Mouse (Mus musculus) 3134 (cell line): ENCODE measurements at regions not wholly inside any gene's neighbourhood (a gene's known extent, or its start where the extent isn't known, plus 50 kb on each side); places are given as distances from the start of the nearest gene placed in this dataset.
"Not testable (repeated sequence)": the region's sequence is repeated elsewhere in the genome, so short reads cannot be mapped to it uniquely, and the experiment has no call there.

Experiments
- DNase-seq: peaks from one replicate; pipeline ENCODE4 v3.0.0-alpha.2; 2011; ENCODE audit warnings: low spot score; ENCODE audit not compliant: insufficient read length; ENCODE audit errors: extremely low read depth

DNA sequence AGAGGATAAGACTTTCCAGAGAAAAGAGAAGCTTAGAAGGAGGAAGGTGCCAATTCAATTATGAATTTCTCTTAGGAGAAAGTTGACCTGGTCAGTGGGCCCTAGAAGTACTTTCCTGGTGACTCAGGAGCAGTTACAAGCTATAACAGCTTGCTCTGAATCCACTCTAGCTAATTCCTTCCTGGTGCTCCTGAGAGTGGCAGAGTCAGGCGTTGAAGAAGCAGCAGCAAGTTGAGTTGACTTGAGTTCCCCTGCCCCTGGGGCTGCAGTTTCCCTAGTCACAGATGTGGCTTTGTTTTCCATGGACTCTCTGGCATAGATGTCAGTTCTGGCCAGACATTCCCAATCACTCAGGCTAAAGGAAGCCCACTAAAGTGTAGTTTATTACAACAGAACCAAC is 85.9 kb downstream of the Osr1 start:
- no peak for DNase-seq

DNA sequence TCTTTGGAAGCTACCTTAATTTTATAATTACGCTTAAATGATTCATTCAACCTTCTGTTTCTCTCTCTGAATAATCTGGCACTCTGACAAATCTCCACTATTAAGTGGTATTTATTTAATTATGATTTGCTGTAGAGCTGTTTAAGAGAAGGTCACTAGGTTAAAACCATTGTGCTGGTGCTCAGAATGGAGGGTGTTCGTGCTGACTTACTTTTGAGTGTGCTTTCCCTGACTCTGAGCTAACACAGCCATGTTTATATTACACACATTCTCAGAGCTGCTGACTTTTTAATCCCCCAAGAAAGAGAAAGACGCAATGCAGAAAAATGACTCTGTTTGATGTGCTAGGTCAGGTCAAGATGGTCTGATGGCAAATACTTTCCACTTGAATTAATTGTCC is 86.4 kb downstream of the Osr1 start:
- DNase-seq: no peak

DNA sequence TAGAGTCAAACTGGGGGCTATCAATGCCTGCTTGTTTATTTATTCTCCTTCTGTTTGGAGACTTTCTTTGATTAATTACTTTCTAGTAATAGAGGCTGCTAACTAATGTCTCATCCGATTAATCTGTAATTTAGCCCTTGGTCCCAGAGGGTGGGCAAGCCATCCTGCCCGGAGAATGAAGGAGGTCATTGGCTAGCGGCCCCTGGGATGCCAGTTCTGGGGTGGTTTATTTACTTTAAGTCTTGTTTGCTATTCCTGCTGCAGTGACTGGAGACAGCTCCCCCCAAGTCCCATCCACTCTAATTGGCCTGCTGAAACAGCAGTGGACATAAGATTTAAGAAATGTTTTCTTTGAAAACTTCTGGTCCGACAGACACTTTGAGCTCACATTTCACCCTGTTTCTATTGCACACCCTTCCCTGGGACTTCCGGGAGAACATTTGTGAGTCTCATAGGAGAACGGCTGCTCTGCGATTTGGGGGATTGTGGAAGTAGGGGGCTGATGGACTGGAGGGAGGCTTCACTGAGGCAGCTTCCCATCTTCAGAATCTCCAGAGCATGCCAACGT is 87.4 kb downstream of the Osr1 start:
- no peak for DNase-seq

DNA sequence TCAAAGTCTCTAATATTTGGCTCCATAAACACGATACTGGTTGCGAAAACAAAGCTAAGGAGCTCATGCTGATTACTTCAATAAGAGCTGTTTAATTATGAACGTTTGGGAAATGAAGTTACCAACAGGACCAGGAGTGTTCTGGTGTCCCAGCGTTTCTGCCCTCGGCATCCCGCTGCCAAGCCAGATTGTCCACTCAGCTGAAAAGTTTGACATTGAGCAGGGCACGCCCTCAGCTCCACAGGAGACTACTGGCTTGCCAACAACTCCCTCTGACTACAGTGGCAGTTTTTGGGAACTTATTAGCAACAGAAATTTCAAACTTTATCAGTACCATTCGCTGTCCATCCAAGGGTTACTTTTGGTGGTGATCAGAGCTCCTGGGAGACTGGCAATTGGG is 87.9 kb downstream of the Osr1 start:
- DNase-seq: no peak

DNA sequence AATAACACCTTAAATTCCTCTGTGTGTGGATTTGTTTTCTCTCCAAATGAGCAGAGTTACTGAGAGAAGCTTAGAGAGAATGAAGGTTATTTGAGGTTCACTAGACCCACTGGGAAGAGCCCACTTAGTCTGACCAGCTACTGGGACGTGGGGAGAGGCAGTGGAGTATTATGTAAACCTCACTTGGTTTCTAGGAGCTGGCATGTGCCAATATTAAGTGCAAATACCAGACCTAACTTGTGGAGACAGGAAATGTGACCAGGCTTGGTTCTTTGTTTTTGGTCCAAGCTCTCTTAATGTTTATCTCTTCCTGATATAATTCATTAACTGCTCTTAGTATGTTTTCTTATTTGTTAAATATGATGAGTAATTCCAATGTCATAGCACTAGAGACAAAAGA is 90.4 kb downstream of the Osr1 start:
- no peak for DNase-seq

DNA sequence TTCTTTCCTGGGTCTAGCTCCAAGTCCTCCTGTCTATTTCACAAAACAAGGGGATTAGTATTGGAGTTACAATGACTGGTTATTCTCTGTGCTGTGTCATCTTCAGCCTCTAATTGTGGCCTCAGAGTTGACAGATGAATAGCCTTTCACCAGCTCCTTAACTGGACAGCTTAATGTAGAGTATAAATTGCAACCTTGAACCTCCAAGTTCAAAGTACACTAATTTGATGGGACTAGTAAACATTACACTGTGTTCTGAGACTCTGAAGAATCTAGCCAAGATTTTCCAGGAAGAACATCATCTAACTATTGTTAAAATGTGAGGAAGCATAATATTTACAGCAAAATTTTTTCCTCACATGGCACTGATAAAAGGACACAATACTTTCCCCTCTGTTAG is 118.9 kb downstream of the Osr1 start:
- no peak for DNase-seq

DNA sequence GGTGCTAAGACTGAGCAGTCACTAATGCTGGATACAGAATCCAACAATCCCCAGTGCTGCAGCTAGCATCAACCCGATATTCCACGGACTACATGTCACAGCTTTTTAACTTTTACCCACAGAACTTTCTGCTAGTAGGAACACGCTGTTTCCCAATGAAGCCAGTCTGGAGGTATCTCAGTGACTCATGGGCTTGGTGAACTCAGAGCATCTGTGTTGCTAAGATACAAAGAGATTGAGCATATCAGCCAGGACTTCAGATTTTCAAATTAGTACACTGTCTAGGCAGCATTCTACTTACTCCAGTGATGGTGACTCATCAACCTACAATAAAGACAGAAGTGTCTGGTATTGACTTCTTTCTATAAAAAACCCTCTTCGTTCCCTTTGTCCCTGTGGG is 119.6 kb downstream of the Osr1 start:
- DNase-seq: peak; percentile 14

DNA sequence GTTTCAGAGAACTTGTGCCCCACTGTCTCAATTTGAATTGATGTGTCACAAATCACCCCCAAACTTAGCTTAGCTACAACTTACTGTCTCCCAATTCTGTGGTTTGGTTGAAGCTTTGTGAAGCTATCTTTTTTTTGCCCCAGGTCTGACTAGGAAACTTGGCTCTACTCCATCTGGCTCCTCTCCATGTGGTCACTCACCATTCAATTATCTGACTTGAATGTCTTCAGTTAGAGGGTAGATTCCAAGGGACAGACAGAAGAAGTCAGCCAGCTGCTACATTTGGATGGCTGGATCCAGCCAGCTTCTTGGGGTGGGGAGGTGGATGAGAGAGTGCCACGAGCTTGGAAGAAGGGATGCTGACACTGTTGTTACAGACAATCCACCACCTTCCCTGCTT is 163.0 kb downstream of the Osr1 start:
- DNase-seq: peak; percentile 21

DNA sequence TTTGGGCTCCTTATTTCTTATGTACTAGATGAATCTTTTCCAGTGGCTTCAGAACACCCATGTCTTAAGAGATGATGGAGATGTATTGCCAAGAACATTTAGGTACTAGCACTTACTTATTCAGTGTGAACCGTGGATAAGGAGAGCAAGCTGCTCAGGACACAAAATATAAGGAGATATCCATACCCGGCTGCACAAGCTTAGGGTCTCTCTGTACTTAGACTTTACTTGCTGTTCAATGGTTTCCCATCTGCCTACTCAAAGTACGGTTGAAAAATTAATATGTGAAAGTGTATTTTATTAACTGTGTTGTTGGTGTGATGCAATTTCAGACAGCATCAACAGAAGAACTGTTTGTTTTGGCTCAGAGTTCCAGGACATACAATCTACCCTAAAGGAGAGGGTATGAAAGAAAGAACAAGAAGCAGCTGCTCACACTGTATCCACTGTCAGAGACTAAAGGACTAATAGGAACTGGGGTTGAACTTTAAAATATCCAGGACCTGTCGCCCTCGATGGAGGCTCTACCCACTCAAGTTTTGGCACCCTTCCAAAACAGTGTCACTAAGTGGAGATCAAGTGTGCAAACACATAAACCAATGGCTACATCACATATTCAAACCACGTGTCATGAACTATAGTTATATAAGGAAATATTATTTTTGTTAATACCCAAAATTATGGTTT is 174.9 kb downstream of the Osr1 start:
- no peak for DNase-seq

DNA sequence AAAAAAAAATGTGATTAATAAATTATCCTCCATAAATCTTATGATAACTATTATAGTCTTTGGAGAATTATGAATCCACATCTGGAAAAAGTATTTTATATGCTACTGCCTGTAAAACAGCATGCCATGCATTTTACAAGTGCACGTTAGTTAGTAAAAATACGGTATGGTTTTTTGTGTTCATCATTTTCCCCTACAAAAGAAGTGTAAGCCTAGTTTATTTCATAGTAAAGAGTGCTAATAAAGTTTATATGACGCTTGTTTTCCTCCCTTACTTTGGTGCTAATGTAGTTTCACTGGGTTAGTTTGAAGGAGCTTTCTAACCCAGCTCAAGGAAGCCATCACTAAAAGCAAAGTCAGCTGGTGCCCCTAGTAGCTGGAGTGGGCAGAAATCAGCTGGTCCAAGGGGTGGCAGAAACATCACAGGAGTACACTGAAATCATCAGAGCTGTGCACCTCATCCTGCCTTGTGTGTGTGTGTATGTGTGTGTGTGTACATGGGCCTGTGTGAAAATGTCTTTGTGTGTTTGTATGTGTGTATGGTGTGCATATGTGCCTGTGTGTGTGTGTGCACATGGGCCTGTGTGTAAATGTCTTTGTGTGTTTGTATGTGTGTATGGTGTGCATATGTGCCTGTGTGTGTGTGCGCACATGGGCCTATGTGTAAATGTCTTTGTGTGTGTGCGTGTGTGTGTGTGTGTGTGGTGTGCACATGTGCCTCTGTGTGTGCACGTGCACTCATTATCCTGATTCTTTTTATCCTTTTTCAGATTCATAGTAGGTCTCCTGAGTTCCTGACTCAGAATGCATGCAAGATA is 181.6 kb downstream of the Osr1 start:
- no peak for DNase-seq

DNA sequence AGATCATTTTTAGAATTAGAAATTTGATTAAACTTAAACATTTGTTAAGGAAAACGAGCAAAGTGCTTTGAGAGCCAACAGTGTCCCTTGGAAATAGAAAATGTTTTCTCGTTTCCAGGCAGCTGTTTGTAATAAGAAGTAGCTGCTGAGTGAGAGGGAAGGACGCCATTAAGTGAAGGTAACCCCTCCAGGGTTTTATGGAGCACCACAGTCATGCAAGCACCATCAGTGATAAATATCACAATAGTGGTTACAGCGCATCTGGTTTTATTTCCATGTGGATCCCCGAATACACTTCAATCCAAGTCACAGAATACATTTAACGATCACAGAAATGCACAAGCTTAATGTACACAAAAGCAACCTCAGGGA is 182.1 kb downstream of the Osr1 start:
- no peak for DNase-seq

DNA sequence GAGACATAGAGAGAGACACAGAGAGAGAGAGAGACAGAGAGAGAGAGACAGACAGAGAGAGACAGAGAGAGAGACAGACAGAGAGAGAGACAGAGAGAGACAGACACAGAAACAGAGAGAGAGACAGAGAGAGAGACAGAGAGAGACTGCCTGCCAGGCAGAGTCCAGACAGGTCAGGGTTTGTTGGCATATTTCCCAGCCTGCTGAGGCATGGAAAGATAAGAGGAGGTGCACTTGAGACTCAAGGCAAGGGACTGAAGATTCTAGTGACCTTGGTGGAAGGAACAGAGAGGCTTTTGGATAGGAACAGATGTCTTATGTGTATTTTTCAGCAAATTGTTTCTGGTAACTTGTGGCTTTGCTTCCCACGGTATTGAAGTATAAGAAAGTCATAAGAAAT is 186.5 kb downstream of the Osr1 start:
- no peak for DNase-seq

DNA sequence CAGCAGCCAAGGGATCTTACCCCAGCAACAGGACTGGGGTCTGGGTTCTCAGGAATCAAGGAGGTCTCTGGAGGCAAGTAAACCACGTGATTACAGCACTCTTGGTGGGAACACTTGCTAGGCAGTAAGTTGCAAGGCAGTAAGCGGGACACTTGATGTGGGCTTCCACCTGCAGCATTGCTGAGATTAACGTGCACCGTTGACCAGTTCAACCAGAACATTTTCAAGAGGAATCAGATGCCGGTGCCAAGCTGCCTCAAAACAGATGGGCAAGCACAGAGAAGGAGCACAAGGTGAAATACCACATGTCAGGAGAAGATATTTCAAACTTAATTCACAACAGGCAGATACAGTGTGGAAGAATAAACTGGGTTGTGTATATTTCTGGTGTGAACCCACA is 190.9 kb downstream of the Osr1 start:
- DNase-seq: no peak

DNA sequence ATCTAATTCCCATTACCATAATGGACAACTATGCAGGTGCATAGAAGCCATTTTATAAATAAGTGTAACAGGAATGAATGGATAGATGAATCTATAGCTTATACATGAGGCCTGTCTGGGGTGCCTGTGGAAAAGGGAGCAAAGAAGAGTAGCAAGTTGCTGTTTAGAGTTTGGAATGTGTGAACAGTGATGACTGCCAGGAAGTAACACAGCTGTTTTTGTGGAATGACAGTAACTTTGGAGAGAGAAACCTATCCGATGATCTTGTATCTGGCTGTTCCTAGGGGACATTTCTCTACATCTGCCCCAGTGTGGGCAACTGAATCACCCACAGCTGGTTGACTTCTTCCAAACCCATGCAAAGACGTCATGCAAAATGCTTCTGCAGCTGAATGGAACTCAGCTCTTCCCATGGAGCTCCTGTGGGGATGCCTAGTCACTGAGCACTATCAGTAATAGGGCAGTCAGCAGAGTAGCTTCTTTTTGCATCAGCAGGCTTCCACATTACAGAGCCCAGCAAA is 192.4 kb downstream of the Osr1 start:
- not testable (repeated sequence) for DNase-seq

DNA sequence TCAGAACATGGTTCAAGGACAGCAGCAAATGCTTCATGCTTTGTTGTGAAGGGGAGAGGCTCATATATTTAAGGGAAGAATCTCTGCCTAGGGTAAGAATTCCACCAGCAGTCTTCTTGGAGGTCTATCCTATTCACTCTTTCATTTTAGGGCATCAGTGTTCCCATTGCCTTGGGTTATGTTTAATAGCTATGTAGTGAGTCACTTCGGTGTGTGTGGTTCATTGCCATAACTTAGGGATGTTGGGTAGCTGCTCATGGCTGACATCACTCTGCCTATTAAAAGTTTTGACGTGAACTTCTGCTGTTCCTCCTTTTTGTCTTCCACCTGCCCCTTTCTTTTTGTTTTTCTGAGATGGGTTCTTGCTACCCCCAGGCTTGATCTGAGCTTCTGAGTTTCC is 192.9 kb downstream of the Osr1 start:
- DNase-seq: peak; percentile 48

DNA sequence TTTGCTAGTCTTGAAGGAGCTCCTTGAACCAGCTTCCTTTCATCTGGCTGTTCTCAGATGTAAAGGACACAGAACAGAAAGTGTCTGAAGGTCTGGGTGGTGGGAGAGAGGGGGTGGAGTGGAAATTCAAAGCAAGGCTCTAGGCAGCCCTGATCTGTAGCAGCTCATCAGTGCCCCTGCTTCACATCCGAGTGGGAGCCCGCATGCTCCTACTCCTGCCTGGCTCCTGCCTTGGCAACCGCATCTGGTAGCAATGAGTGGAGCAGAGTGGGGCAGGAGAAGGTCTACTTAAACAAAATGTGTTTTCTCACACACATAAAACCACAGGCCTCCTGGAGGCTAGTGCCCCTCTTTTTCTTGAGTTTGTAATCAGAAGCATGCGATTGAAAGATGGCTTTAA is 201.0 kb downstream of the Osr1 start:
- DNase-seq: no peak

DNA sequence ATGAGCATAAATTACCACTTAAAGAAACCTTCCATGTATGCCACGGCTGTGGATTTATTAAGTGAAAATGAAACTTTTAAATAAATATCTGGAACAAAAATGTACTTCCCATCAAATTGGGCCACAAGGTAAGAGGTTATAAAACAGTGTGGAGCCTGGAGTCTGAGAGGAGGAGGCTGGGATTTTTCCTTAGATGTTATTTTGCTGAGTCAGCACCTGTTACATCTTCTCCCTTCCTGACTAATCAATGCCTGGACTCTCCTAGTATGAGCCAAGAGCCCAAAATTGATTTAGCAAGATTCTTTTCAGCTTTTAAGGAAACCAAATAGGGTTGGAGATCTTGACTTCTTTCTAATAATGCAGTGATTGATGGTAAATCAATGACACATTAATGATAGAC is 203.0 kb downstream of the Osr1 start:
- DNase-seq: no peak

DNA sequence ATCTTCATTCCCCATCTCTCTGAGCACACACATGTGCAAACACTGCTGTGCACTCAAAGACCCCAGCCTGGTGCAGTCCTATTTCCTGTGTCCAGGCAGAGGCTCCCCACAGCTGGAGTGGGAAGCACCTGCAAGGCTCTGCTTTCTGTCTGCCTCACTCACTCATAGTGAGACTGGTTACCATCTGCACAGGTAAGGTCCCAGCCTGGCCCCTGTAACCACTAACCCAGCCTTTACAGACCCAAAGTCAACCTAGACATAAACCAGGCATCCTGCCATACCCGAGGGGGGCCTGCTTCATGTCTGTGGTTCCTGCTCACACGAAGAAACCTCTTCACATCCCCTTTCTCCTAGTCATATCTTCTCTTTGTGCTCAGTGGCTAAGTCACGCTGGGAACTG is 232.4 kb downstream of the Osr1 start:
- no peak for DNase-seq

DNA sequence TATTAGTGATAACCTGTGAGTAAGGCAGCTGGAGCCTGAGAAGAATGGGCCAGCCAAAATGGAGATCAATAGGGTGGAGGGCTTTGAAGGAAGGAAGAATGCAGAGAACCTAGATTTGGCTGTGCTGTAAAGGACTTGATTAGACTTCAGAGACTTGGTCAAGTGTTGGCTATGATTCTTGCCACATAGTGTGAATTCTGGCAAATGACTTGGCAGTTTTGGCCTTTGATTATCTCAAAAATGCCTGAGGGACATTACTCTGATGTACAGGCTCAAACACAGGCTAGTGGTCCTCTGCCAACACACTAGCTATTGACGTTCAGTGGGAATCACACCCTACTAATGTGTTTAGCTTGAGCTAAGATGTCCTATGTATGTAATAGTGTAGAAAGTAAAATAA is 237.5 kb downstream of the Osr1 start:
- DNase-seq: no peak

DNA sequence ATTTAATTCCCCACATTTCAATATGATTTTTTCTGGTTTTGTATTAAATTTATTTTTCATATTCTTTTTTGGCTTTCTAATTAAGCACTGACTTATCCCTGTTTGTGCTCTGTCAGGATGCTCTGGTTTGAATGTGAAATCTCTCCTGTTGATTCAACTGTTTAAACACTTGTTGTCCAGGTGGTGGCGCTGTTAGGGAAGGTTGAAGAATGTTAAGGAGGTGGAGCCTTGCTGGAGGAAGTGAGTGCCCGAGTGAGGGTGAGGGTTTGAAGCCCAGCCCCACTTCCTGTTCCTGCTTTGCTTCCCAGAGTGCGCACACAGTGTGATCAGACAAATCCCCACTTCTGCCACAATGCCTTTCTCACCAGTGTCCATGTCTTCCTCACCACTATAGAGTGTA is 263.4 kb downstream of the Osr1 start:
- no peak for DNase-seq

DNA sequence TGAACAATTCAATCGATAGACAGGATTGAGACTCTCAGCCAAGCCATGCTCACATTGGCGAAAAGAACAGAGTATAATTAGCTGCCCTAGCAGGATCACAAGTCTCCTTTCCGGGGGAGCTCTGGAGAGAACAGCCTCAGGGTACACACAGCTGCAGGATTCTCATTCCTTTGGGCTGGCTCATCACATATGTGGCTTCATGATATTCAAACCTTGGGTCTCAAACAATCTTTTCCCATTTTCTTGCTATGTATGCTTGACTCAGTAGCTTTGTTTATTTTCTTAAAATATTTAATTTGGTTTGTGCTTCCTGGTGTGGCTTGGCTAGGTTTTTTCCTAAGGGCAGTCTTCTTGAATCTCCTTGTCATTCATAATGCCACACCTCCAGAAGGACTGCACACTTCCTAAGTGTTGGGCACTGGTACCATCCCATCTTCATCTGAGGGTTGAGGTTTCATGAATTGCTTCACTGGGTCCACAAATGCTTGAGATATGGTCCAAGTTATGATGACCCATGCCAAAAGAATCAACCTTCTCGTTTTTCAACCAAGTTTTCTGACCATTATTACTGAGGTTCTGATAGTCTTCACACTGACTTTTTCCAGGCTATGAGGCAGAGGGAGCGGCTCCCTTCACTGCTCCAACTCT is 269.4 kb downstream of the Osr1 start:
- DNase-seq: peak; percentile 86
